Mouse (Mus musculus): ENCODE data around the gene Arid3a.
"Not testable (repeated sequence)": the region's sequence is repeated elsewhere in the genome, so short reads cannot be mapped to it uniquely, and the experiment has no call there.

Arid3a gene

GRCm38 (mm10) chr10:79926491-79927323 lies at the start of gene Arid3a:
Arid3a (plus strand) TSS chr10:79927043.
- DNase-seq = peak; percentile 89

DNA sequence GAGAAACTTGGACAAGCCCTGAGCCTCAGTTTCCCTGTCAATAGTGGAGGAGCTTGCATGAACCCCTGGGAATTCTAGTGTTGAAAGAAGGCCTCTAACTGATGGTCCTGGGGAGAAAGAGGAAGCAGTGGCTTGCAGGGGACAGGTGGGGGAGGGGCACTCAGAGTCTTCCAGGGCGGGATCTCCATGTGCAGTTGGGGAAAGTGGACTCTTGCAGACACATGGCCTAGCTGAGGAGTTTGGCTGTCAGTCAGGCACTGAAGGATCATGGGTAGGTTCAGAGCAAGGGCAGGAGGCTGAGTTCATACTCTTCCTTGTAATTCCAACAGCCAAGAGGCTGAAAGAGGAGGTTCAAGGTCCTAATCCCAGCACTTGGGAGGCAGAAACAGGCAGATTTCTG lies 49.7 kb upstream of the Arid3a start:
- no peak for DNase-seq

GRCm38 (mm10) chr10:79877757-79878156 lies 49.1 kb upstream of the Arid3a start:
- no peak for DNase-seq

DNA sequence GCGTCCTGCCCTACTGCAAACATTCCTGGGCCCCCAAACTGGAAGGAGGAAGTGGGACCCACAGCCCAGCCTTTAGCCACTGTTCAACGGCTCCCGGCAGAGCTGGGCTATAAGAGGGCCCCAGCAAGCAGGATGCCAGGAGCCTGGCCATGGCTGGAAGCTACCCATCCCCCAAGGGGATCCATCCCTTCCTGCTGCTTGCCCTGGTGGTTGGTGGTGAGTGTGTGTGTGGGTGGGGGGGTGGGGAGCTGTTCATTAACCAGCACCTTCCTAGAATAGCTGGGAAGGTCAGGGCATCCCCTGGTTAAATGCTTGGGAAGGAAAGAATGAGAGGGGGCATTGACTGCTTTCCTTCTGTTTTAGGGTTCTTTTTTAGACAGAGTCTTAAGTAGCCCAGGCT lies 47.3 kb upstream of the Arid3a start:
- DNase-seq = no peak

GRCm38 (mm10) chr10:79880721-79881120 lies 46.1 kb upstream of the Arid3a start:
- DNase-seq = no peak

DNA sequence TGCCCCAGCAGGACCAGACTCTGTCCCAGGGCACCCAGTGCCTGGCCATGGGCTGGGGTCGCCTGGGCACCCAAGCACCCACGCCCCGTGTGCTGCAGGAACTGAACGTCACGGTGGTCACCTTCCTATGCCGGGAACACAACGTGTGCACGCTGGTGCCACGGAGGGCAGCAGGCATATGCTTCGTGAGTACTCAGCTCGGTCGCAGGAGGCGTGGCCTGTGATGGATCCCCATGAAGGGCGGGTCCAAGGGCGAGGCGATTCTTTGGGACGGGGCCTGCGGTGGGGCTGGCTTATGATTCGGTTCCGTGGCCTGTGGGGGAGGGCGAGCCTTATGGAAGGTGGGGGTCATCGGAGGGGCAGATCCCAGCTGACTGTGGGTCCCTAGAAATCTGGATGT lies 44.9 kb upstream of the Arid3a start:
- no peak for DNase-seq

DNA sequence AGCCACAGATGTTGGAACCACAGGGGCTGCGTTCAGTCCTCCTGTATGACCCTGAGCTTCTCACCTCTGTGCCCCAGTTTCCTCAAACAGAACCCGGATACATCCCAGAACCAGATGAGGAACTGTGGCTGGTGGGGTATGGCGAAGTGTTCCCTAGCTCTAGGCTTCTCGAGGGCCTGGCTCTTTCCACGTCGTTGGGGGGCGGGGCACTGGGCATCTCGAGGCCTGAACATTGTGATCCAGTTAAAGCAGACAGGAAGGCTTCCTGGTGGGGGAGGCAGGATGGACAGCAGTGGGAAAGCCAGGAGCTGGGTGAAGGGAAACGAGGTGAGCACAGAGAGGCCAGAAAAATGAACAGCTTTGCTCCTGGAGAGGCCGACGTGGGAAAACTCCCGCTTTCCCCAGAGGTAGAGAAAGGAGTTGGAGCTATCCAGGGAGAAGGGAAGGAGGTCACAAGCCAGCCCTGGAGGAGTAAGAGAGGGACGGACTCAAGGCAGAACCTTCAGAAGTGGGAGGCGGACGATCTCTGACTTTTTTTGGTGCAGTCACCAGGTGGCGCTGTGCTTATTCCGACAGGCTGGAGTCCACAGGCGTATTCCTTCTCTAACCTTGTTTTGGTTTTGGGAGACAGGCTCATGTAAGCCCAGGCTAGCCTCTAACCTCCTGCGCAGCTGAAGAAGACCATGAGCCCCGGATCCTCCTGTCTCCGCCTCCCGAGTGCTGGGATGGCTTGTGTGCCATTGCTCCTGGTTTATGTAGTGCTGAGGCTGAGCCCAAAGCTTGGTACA lies 43.4 kb upstream of the Arid3a start:
- peak; percentile 83 for DNase-seq

GRCm38 (mm10) chr10:79884446-79884845 lies 42.4 kb upstream of the Arid3a start:
- DNase-seq = peak; percentile 55

- DNase-seq = not testable (repeated sequence)
Observed at GRCm38 (mm10) chr10:79884938-79885337, 41.9 kb upstream of the Arid3a start.

- DNase-seq = no peak
Observed at GRCm38 (mm10) chr10:79886054-79886453, 40.8 kb upstream of the Arid3a start, which contains the start of gene Elane. Elane (plus strand) TSS chr10:79886247.

DNA sequence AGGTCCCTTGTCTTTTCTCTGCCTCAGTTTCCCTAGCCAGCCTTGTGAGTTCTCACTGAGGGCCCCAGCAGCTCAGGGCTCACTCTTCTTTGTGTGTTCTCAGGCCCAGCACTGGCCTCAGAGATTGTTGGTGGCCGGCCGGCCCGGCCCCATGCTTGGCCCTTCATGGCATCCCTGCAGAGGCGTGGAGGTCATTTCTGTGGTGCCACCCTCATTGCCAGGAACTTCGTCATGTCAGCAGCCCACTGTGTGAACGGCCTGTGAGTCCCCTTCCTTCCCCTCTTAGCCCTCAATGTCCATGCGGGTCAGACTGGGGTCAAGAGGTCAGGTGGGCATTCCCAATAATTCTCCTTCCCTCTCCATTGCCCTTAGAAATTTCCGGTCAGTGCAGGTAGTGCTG lies 40.2 kb upstream of the Arid3a start:
- no peak for DNase-seq

DNA sequence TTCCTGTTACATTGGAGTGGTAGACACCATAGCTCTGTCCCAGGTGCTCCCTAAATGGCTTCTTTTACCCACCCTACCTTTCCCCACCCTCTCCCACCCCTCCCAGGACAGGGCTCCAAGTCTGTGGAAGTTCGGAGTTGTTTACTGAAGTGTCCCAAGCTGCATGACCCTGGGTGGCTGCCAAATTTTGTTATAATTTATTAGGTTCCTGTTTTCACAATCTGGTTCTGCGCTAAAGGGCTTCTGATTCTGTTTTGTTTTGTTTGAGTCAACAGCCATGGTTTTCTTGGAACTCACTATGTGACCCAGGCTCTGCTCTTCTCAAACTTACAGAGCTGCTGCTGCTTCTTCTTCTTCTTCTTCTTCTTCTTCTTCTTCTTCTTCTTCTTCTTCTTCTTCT lies 37.5 kb upstream of the Arid3a start:
- no peak for DNase-seq

- no peak for DNase-seq
Observed at GRCm38 (mm10) chr10:79890670-79891069, 36.2 kb upstream of the Arid3a start, which contains the start of gene Cfd. Cfd (plus strand) TSS chr10:79890853.

GRCm38 (mm10) chr10:79892451-79893118 lies 34.3 kb upstream of the Arid3a start:
- DNase-seq = peak; percentile 82

DNA sequence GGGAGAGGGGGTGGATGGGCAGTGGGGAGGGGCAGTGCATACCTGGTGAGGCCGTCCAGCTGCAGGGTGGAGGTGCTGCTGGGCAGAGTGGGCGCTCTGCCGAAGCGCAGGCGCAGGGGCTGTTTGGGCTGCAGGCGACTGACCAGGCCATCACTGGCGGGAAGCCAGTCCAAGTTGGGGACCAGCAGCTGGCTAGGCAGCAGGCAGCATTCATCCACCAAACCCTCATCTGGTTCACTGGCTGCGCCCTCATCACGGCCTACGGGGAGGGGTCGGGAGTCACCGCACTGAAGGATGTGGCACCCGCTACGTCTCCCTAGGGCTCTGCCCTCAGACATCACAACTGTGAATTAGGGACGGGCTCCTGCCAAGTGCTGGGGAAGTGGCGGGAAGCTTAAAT lies 30.5 kb upstream of the Arid3a start:
- DNase-seq = no peak

- no peak for DNase-seq
Observed at GRCm38 (mm10) chr10:79896814-79897213, 30.0 kb upstream of the Arid3a start.

GRCm38 (mm10) chr10:79897316-79898245 lies 29.3 kb upstream of the Arid3a start:
- no peak for DNase-seq

GRCm38 (mm10) chr10:79900951-79901410 lies 25.9 kb upstream of the Arid3a start:
- no peak for DNase-seq

- DNase-seq = peak; percentile 68
Observed at GRCm38 (mm10) chr10:79906712-79907111, 20.1 kb upstream of the Arid3a start.

DNA sequence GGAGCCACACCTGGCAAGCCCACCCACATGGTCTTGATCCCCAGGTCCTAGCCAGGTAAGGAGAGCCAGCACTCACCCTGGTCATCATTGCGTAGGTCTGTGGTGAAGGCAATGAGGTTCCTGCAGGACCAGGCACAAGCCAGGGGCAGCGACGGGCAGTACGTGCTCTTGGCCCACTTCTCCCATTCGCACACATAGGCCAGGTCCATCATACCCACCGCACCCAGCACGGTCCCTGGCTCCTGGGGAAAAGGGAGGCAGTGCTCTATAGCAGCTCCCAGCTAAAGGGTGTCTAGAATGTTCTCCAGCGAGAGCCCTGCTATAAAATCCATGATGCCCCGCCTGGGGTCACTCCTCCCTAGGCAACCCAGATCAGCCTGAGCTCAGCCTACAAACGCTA lies 19.4 kb upstream of the Arid3a start:
- DNase-seq = peak; percentile 62

- DNase-seq = peak; percentile 98
Observed at GRCm38 (mm10) chr10:79908167-79909091, 18.4 kb upstream of the Arid3a start, which contains the start of gene Med16. Med16 (minus strand) TSS chr10:79908923.

Data from cerebellum, adult 9-11 months (tissue).